Mouse (Mus musculus) testis, adult 2 months (tissue): Measurements from ENCODE around the gene Fat3.

ENCODE experiments used
- CTCF ChIP-seq: fragments of 200-500 bp; IDR thresholded peaks from 2 replicates; pipeline ENCODE4 v1.5.1; 2012; ENCODE audit warnings: low read depth, mild to moderate bottlenecking, inconsistent platforms, low read length, moderate library complexity; ENCODE audit not compliant: control insufficient read depth, insufficient read depth, insufficient replicate concordance
- POLR2A ChIP-seq: fragments of 200-500 bp; IDR thresholded peaks from 2 replicates; pipeline ENCODE4 v1.6.1; 2012; ENCODE audit warnings: low read depth, mild to moderate bottlenecking, inconsistent platforms, low read length, moderate library complexity; ENCODE audit not compliant: control insufficient read depth

GRCm38 (mm10) chr9:16139300-16139699 is 361.8 kb downstream of the Fat3 start:
- TF ChIP-seq CTCF = no peak
- no peak for TF ChIP-seq POLR2A
